Mouse (Mus musculus) kidney, postnatal 36 days (tissue): ENCODE data around the gene Glt28d2.

Source experiments
- DNase-seq, 2 experiments: peaks; one replicate each; pipeline ENCODE4 v3.0.0; 2021 to 2022; ENCODE audit warnings: mixed read lengths in 2 of 2

Glt28d2 gene

DNA sequence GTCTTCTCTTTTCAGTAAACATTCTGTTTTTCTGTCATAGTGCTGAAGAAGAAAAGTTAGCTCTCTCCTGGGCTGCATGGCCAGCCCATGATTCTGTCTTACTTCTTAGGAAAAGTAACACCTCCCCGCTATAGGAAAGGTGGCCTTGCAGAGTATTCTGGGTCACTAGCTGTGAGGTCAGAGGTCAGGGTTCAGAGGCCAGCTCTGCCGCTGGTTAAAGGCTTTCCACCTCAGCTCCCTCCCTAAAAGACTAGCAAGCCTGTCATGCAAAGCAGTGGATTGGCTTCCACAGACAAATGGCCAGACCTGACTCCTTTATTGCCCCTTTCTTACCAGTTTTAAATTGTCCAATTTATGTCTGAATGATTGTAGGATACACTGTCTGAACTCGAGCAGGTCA is 23.3 kb downstream of the Glt28d2 start:
- DNase-seq: peak in 1 of 2 experiments; percentile 24

DNA sequence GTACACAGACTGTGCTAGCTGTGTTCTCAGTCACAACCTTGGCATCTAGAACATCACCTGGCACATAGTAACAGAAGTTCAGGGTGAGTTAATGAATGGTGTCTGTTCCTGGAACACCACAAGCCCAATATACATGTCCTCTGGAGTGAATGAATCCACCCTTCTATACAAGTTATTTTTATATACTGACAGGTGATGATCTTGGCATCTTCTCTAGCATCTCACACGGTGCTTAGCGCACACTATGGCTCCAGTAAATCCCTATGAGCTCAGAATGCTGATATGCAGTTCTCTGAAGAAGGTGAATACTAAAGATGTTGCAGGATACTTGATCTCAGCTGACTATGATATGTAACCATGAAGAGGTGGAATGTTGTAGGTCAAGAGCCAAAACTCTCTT is 24.4 kb downstream of the Glt28d2 start:
- no peak for DNase-seq

DNA sequence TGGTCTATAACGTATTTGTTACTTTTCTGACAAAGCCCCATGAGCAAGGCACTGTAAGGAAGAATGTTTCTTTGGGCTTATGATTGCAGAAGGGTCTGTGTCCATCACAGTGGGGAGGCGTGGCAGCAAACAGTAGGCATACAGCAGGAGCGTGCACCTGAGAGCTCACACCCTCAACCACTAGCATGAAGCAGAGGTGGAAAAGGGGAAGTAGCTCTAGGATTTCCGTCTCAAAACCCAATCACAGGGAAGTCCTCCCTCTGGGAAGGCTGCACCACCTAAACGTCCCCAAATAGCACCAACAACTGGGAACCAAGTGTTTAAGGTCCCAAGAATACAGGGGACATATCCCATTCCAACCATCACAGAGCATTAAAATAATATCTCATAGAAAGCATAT is 26.3 kb downstream of the Glt28d2 start:
- DNase-seq: no peak

DNA sequence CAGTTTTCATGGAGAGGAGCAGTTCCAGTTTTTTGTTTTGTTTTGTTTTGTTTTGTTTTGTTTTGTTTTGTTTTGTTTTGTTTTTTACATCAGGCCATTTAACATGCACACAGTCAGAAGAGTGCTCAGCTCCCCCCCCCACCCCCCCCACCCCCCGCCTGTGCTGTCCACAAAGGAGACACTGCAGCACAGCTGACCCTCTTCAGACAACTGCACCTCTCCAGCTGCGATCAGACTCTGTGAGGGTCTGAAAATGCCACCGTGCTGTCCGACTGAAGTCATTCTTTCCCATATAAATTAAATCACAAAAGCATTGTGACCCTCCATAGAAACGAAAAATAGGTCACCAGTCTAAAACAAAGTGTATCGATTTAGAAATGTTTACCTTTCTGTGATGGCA is 28.0 kb downstream of the Glt28d2 start:
- no peak for DNase-seq

DNA sequence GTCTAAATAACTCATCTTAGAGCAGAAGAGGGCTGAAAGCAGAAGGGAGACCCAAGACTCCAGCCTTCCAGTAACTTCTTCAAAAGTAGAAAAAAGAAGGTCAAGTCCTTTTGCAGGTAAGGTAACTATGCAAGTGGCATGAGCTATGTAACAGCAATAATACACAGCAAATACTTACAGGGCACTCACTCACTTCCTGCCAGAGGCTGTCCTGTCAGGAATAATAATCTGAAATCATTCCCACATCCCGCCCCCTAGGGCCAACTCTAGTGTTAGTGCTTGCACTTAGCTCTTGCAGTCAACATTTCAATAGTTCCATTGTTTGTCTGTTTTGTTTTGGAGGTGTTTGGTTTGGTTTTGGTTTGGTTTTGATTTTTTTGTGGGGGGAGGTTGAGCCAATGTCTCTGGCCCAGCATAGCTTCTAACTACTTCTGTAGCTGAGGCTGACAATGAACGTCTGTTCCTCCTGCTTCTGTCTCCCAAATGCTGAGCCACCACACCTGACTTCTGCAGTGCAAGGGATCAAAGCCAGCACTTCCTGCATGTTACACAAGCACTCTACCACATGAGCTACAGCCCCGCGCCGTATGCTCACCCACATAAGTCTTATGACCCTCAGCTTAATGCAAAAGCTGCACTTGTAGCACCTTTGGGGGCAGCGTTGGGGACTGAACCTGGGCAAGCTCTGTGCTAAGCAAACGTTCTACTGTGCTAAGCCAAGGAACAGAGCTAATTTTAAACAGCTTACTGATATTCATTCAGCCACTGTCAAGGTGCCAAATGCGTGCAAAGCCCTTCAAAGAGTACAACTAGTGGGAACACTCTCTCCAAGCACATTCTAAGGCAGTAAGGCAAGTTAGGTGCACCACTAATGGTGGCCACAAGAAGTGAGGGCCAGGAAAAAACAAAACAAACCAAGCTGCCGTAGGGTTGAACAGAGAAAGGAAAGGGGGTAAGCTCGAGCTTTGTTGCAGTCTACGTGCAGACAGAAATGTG is 28.9 kb downstream of the Glt28d2 start:
- DNase-seq: peak; percentile 29 to 51

DNA sequence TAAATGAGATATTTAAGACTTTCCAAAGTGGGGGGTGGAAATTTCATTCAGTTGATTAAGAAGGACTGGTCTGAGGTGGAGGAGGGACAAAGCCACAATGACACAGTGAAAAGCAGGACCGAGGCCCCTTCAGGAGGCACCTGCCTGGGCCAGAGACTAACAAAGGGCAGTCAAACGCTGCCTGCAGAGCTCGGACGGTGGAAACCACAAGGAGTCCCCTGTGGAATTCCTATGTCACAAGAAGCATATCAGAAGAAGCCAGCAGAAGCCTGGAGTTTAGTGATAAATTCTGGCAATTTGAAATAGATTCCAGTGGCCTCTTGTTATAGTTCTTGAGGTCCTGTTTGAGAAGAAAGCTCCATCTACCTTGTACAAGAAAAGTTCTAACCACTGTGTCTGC is 30.2 kb downstream of the Glt28d2 start:
- DNase-seq: no peak

DNA sequence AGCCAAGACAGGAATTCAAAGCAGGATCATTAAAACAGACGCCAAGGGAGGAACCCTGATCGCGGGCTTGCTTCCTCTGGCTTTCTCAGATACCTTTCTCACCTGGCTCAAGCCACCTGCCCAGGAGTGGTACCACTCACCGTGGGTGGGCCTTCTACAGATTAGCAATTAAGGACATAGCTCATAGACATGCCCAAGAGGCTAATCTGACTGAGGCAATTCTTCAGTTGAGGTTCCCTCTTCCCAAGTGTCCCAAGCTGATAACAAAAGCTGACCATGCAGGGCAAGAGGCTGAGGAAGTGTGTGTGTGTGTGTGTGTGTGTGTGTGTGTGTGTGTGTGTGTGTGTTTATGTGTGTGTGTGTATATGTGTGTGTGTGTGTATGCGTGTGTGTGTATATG is 31.4 kb downstream of the Glt28d2 start:
- DNase-seq: no peak

DNA sequence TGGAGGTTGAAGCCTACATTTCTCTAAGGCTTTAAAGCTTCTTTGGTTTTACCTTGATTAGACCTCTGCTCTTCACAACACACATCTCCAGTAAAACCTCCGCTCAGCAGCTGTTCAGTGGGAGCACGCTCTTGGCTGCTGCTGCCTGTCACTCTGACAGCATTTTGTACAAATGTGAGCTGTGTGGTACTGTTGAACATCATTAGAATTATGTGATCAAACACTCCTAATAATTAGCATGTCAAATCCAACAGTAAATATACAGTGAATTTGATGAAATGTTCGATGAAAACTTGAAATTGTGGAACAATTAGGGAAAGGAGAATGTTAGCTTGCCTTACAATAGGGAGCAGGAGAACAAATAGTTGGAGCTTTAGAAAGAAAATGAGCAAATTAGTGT is 32.3 kb downstream of the Glt28d2 start:
- no peak for DNase-seq

DNA sequence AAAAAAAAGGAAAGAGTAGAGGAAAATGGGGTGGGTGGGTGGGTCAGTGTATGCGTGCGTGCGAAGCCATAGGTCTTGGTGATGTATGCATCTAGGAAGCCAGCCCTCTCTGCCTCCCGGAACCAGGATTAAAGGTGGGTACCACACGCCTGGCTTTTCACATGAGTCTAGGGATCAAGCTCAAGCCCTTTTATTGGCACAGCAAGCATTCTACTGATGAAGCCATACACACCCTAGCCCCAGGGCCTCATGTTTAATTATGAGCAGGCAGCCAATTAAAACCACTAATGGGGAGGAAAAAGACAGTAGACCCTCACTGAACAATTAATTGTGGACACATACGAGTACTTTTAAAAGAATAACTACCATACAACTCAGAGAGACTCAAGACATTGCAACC is 33.2 kb downstream of the Glt28d2 start:
- DNase-seq: no peak

DNA sequence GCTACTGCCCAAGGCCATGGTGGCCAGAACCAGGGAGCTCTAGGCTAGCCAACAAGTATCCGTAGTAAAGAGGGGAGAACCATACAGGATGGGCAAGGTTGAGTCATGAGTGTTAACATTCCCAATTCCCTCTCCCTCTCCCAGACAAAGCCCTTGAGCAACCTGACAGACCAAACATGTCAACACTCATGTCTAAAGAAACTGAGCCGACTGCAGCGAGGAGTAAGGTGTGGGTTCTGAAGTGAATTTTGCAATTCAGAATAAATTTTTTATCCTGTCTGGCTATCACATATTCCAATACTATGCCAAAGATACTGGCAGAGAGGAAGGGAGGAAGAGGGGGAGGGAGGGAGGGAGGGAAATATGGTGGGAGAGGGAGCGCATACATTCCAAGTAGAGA is 33.6 kb downstream of the Glt28d2 start:
- no peak for DNase-seq

DNA sequence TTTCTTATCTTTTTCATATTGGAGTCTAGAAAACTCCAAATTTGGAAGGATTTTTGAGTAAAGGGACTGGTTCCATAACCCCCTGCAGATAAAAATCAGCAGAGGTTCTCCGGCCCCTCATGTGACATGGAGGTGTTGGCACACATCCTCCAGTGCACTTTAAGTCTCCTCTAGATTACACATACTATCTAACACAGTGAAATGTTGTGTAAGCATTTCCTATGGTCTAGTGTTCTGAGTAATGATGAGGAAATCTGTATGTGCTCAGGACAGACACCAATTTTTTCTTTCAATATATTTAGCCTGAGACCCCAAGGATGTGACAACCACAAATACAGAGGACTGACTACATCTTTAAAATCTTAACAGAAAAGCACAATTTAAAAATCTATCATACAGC is 37.2 kb downstream of the Glt28d2 start:
- DNase-seq: no peak

DNA sequence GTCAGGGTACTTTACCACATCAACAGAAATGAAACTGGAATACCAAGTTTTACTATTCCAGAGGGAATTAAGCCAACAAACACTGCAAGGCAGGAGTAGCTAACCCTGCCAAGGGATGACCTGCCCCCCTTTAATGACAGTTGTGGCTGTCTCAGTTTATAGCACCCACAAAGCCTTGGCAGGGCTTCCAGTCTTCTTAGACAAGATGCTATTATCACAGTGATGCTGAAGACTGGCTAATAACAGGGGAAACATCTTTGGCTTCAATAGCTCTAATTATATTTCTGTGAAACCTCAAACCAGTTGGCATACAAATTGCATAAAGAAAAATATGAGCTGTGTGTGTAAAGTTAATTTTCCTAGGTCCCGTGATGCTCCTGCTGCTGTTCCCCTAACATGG is 41.0 kb downstream of the Glt28d2 start:
- no peak for DNase-seq

DNA sequence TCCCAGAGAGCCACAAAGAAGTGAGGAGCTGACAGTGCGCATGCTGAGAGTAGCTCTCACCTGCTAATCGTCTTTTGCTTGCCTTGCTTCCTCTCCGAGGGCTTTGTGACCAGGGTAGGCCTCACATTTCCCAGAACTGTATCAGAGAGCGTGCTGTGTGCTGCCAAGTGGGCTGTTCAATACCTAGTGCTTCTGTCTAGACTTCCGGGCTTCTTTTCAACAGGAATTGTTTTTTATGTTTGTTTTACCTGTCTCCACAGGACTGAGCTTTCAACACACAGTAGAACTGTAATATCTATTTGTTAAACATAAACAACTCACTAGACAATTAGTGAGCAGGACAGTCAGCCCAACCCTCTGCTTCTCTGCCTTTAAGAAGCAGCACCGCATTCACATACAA is 42.0 kb downstream of the Glt28d2 start:
- DNase-seq: no peak

DNA sequence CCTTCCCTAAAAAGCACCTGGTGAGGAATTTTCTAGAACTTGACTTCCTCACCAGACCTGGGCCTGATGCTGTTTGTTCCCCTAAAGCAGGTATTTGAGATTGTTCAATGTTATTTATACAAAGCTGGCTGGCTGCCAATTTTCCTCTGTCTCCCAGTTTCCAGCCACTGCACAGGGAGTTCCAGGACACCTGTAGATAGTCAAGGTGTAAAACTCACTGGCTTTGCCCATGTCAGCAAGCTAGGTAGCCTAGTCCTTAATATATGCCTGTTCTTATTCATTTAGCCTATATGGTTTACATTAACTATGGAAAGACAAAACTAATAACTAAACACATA is 44.5 kb downstream of the Glt28d2 start:
- DNase-seq: peak; percentile 25 to 45

DNA sequence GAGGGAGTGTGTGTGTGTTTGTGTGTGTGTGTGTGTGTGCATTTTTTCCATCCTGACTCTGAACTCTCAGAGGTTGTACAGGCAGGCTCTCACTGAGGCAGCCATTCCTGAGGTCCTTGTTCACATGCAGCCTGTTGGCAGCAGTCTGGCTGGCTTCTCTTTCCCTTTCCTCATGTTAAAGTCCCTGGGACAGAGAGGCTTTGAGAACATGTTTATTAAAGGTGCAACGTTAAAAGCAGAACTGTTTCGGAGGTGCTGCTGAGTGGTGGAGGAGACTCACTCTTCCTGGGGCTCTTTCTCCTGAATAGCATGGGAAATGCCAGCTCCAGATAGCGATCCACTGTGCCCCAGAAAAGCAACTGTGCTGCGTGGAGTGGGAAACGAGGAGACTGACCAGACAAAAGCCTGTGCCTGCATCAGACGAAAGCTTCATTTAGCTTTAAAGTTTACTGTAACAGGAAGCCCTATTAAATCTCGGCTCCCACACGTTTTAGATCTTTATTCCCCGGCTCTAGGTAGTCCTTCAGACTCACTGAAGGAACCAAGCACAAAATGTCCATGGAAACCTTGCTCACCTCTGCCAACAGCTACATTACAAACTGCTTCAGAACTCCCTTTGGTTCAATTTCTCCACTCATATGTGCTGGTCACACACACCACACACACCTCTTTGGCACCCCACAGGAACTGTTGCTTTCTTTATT is 45.0 kb downstream of the Glt28d2 start:
- no peak for DNase-seq

DNA sequence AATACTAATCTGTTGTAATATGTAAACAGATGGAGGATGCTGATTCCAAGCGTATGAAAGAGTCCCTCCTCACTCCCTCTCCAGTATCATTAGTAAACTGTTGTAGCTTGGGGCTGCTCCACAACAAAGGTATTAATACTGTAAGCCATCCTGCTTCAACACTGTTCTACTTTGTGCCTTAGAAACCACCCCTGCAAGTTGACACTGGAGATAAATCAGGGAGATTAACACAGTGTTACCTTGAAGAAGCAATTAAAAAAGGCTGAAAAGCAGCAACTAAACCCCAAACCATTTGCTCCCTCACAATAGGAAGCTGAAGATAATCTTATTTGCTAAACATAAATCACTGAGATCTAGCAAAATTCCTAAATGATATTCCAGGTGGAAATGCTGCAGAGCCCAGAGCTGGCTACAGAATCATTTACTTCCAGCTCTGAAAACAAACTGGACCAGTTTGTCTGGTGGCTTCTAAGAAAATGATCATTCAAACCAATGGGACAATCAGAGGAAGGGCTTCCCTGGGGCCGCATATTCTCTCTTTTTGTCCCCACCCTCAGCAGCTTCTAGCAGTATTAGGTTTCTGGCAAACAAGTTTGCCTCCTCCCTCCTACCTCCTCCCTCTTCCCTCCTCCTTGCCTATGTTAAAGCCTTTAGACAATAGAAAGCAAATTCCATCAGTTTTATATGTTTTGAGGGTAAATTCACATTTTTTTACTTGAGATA is 45.7 kb downstream of the Glt28d2 start:
- no peak for DNase-seq

DNA sequence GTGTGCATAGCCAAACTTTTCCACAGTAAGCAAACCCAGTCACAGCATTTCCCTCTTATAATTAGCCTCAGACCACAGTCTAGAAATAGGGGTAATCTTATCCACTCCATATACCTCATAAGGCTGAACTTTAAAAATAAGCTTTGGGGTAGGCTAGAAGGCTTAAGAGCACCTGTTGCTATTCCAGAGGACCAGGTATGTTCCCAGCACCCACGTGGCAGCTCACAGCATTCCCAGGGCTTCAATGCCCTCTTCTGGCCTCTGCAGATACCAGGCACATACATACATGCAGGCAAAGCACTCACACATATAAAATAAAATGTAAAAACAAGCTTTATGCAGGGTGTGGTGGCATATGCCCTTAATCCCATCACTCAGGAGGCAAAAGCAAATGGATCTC is 53.7 kb downstream of the Glt28d2 start:
- no peak for DNase-seq

DNA sequence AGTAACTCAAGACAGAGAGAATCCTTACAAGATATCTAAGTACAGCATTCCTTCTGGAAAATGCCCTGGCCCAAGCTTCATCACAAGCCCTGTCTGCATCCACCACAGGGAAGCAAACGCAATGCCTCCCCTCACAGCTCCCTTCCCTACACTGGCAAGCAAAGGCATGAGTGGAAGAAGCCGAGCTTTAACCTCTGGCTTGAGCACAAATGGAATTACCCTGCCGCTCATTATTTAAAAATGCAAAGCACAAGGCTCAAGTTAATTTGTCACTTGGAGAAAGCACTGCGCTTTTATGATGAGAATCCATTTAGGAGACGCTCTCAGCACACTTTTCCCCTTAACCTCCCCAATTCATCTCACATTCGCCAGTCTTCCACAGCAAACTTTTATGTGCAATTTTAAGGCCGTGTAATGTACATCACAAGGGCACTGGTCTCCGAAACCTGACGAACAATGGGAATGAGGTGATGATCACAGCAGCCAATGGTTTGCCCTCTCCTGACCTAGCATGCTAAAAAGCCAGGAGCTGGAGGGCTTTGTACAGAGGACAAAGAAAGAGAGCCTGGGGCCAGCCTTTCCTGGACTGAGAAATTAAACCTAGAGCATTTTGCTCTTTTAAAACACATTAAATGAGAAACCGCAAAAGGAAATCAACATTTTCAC is 54.7 kb downstream of the Glt28d2 start:
- DNase-seq: peak; percentile 50 to 68

DNA sequence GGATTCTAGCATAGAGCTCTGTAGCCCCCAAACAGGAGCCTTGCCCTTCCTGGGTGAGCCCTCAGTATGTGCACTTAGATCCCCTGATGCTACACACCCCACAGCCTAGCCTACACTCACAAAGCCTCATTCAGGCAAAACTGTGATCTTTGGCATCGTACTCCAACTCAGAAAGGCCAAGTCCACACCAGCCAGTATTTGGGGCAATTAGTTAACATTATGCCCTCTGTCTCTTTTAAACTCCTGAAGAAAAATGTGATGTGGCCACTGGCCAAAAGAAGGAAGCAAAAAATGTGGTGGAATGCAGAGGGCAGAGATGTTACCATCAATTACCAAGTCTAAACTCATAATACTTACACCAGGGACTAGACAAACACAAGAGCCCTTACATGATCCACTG is 55.5 kb downstream of the Glt28d2 start:
- peak; percentile 67 to 71 for DNase-seq

DNA sequence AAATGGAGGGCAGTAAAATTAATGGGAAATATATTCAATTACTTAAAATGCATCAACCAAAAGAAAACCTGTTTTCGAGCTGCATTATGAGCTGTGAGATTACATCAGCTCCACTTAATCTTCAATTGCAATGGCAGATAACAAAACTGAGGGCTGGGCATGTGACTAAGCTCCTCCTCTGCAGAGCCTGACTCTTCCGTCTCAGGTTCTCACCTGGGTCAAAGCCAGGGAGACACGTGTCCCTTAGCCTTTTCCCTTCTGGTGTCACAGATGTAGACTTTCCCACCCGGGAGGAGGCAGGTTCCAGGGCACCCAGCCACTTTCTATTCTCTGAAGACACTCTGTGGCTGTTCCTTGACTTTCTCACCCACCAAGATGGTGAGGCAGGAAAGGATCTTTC is 58.3 kb downstream of the Glt28d2 start:
- peak; percentile 33 to 53 for DNase-seq

DNA sequence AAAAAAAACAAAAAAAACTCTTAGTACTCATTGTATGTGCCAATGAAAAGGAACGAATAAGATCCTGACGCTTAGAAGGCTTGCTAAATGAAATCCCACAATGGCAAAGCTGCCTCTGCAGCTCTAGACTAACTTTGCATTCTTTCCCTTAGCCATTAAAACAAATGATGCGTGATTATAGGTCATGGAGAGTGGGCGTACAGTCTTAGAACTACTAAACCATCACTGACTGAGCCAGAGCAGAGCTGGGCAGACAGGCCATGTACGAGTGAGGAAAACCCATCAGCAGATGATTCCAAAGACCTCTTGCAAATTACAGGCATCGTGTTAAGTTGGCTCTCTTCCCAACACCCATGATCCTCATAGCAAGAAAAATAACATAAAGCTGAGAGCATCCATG is 59.5 kb downstream of the Glt28d2 start:
- DNase-seq: no peak

DNA sequence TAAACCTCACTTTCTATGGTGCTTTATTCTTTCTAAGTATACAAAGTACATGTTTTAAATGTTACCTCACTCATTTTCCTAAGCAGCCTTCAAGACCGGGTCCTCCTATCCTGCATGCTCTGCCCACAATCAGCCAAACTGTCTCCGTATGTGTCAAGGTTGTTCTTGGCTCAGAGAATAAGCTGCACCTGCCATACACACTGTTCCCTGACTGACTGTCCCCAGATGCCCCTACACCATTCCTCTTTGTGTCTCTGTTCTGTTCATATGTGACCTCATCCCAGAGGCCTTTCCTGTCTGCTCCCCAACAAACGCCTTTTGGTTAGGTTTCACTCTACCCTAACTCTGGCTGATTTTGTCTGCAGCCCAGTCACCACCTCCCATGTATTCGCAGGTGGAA is 60.0 kb downstream of the Glt28d2 start:
- no peak for DNase-seq
